Mouse (Mus musculus) midbrain, embryonic 14.5 days (tissue): ENCODE data around the gene Tomm34. TPM values are rescaled to one million over a fixed set of nuclear protein-coding genes. Genes with fewer than 3 reads are reported as not detected.

ENCODE experiments used
- ATAC-seq: fragments of 200-750 bp; cut with Nextera tagmentation; 2 replicates; pipeline ENCODE4 v1.8.0; 2017; ENCODE audit warnings: moderate number of reproducible peaks, moderate library complexity; ENCODE audit not compliant: low FRiP score, low TSS enrichment
- DNase-seq: peaks from one replicate; pipeline ENCODE4 v3.0.0-alpha.2; 2015
- H3K27ac ChIP-seq: fragments of 300-500 bp; sonication (generic); replicated peaks from 2 replicates; pipeline ENCODE4 v1.5.1; 2014; ENCODE audit warnings: mild to moderate bottlenecking, low read depth, low read length, moderate library complexity
- H3K27me3 ChIP-seq: fragments of 300-500 bp; sonication (generic); 2 replicates; pipeline ENCODE4 v1.6.1; 2014; ENCODE audit warnings: low read length, control low read depth, mixed read lengths; ENCODE audit not compliant: control insufficient read depth, insufficient read depth
- H3K36me3 ChIP-seq: fragments of 300-500 bp; sonication (generic); 2 replicates; pipeline ENCODE4 v1.6.1; 2014; ENCODE audit warnings: low read length, control low read depth; ENCODE audit not compliant: control insufficient read depth, insufficient read depth
- H3K4me1 ChIP-seq: fragments of 300-500 bp; sonication (generic); 2 replicates; pipeline ENCODE4 v1.6.1; 2014; ENCODE audit warnings: mild to moderate bottlenecking, antibody characterized with exemption, low read length, control low read depth; ENCODE audit not compliant: control insufficient read depth, insufficient read depth
- H3K4me2 ChIP-seq: fragments of 300-500 bp; sonication (generic); 2 replicates; pipeline ENCODE4 v1.6.1; 2014; ENCODE audit warnings: mild to moderate bottlenecking, low read length, moderate library complexity
- H3K4me3 ChIP-seq: fragments of 300-500 bp; sonication (generic); replicated peaks from 2 replicates; pipeline ENCODE4 v1.5.1; 2014; ENCODE audit warnings: low read depth, low read length
- H3K9ac ChIP-seq: fragments of 300-500 bp; sonication (generic); replicated peaks from 2 replicates; pipeline ENCODE4 v1.6.1; 2014; ENCODE audit warnings: mild to moderate bottlenecking, low read length, moderate library complexity
- H3K9me3 ChIP-seq: fragments of 300-500 bp; sonication (generic); 2 replicates; pipeline ENCODE4 v1.6.1; 2016; ENCODE audit warnings: low read length, control low read depth, mixed read lengths; ENCODE audit not compliant: control insufficient read depth
- WGBS: fragments of 180-500 bp; shearing (Covaris S2); extraction: QIAGEN DNeasy Blood & Tissue Kit; methylation state at CpG from one replicate; pipeline ENCODE4 v1.1.7; 2014; 5-methylcytosine and 5-hydroxymethylcytosine counted together
- polyA plus RNA-seq: library from polyadenylated mRNA; unstranded; fragments of >200 nt; fragmentation: Nextera tagmentation; extraction: Ambion mirVana; gene quantifications from 2 replicates; pipeline ENCODE4 v1.2.1, GENCODE M21; 2014

Gene Tomm34
- polyA plus RNA-seq, 1 experiment from 2014 or later = 50.3 TPM

DNA sequence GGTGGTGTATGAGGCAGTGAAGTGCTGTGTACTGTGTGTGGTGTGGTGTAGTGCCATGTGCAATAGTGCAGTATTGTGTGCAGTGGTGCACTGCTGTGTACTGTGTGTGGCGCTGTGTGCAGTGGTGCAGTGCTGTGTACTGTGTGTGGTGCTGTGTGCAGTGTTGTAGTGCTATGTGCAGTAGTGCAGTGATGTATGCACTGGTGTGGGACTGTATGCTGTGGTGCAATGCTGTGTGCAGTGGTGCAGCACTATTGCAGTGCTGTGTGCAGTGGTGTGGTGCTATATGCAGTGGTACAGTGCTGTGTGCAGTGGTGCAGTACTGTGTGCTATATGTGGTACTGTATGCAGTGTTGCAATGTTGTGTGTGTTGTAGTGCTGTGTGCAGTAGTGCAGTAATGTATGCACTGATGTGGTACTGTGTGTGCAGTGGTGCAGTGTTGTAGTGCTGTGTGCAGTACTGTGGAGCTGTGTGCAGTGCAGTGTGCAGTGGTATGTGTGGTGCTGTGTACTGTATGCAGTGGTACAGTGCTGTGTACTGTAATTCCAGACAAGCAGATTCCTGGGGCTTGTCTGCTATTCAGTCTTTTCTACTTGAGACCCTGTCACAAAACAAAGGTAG lies 32.5 kb downstream of the Tomm34 start:
- peak; percentile 40; the same call in 1 of the 2 replicates for ATAC-seq
- WGBS = 96% methylated on average over 1 of the region's 1 CpGs

DNA sequence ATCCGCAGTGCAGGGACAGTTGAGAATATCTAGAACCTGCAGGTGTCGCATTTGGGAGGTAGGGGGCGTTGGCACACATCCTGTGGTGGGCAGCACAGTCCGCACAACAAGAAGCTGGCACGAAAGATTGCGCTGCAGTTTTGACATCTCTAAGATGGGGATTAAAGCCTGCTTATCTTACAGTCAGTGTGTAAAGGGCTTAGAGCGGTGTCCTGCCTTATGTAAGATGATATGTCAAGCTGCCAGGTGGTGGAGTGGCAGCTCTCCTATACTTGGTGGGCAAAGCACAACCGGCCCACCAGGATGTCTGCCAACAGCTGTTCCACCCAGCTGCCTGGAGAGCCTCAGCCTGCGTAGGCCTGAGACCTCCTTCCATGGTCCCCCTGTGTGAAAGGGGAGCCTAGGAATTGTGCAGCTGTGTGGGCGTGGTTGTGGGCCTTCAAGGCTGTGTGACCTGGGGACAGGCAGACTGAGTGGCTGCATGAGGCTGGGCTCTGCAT lies 34.4 kb downstream of the Tomm34 start:
- 51% methylated on average over 10 of the region's 10 CpGs for WGBS
- no peak overlapping the region for H3K27ac ChIP-seq
- no peaks in the 10 kb centered on the region for H3K27me3 ChIP-seq
- no peak overlapping the region for H3K4me2 ChIP-seq
- ATAC-seq (no peak), DNase-seq (peak; percentile 22)
- no peak overlapping the region for H3K9ac ChIP-seq
- H3K9me3 ChIP-seq = no peaks in the 10 kb centered on the region
- no peak overlapping the region for H3K4me3 ChIP-seq
- no peaks in the 10 kb centered on the region for H3K4me1 ChIP-seq
- no peaks in the 10 kb centered on the region for H3K36me3 ChIP-seq

More for the DNA sequence above, 32.5 kb downstream of the Tomm34 start:
- Histone ChIP-seq H3K4me1 (no peaks in the 10 kb centered on the region), H3K4me3 (no peak overlapping the region), H3K36me3 (no peaks in the 10 kb centered on the region), H3K27me3 (no peaks in the 10 kb centered on the region), H3K9ac (no peak overlapping the region), H3K4me2 (no peak overlapping the region), H3K9me3 (no peaks in the 10 kb centered on the region), H3K27ac (no peak overlapping the region)
- DNase-seq = no peak

GRCm38 (mm10) chr2:164032973-164033372 lies 38.0 kb downstream of the Tomm34 start:
- WGBS = 91% methylated on average over 3 of the region's 3 CpGs
- no peaks in the 10 kb centered on the region for H3K4me1 ChIP-seq
- ATAC-seq = no peak

DNA sequence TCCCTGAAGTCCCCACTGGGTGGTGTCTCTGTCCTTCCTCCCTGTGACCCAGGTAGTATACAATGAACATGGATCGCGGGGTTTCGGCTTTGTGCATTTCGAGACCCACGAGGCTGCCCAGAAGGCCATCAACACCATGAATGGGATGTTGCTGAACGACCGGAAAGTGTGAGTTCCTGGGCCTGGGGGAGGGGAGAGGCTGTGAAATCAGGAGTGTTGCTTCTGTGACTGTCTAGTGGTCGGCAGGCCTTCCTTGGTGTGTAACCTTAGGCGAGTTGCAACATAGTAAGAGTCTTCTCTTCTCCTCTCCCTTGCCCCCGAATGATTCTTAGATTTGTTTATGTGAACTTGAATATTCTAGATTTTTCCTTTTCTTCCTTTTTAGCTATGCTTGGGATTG lies 39.8 kb downstream of the Tomm34 start:
- no peak overlapping the region for H3K9ac ChIP-seq
- no peaks in the 10 kb centered on the region for H3K36me3 ChIP-seq
- no peaks in the 10 kb centered on the region for H3K4me1 ChIP-seq
- no peaks in the 10 kb centered on the region for H3K9me3 ChIP-seq
- H3K27me3 ChIP-seq = no peaks in the 10 kb centered on the region
- no peak overlapping the region for H3K27ac ChIP-seq
- no peak for ATAC-seq
- no peak for DNase-seq
- 86% methylated on average over 10 of the region's 10 CpGs for WGBS
- H3K4me2 ChIP-seq = no peak overlapping the region
- no peak overlapping the region for H3K4me3 ChIP-seq

More at GRCm38 (mm10) chr2:164032973-164033372, 38.0 kb downstream of the Tomm34 start:
- Histone ChIP-seq H3K36me3 (no peaks in the 10 kb centered on the region), H3K27me3 (no peaks in the 10 kb centered on the region), H3K9ac (no peak overlapping the region), H3K27ac (no peak overlapping the region), H3K4me3 (no peak overlapping the region), H3K4me2 (no peak overlapping the region), H3K9me3 (no peaks in the 10 kb centered on the region)
- no peak for DNase-seq

- ATAC-seq = no peak
These were observed 45.8 kb downstream of the Tomm34 start, which contains the start of gene Pabpc1l for GRCm38 (mm10) chr2:164025150-164025549. Gene Pabpc1l, plus strand, starts transcription at chr2:164025450.

GRCm38 (mm10) chr2:164022104-164022503 lies 48.9 kb downstream of the Tomm34 start:
- H3K36me3 ChIP-seq = peaks cover 28% of the 10 kb centered on the region
- H3K4me2 ChIP-seq = no peak overlapping the region
- H3K4me1 ChIP-seq = no peaks in the 10 kb centered on the region
- DNase-seq = no peak
- H3K27ac ChIP-seq = no peak overlapping the region
- H3K27me3 ChIP-seq = no peaks in the 10 kb centered on the region
- no peak for ATAC-seq
- no peaks in the 10 kb centered on the region for H3K9me3 ChIP-seq
- 57% methylated on average over 2 of the region's 2 CpGs for WGBS
- no peak overlapping the region for H3K9ac ChIP-seq
- no peak overlapping the region for H3K4me3 ChIP-seq

More at GRCm38 (mm10) chr2:164025150-164025549, 45.8 kb downstream of the Tomm34 start, which contains the start of gene Pabpc1l:
- WGBS = 88% methylated on average over 16 of the region's 16 CpGs
- Histone ChIP-seq H3K4me1 (no peaks in the 10 kb centered on the region), H3K27me3 (no peaks in the 10 kb centered on the region), H3K9ac (no peak within 1 kb of the TSS), H3K4me2 (no peak within 1 kb of the TSS), H3K4me3 (no peak within 1 kb of the TSS), H3K36me3 (no peaks in the 10 kb centered on the region; the same call in 1 of the 2 replicates), H3K27ac (no peak within 1 kb of the TSS), H3K9me3 (no peaks in the 10 kb centered on the region)
- DNase-seq = no peak

- Histone ChIP-seq H3K36me3 (peaks cover 50% of the 10 kb centered on the region), H3K4me3 (no peak overlapping the region), H3K9me3 (no peaks in the 10 kb centered on the region), H3K27me3 (no peaks in the 10 kb centered on the region), H3K9ac (no peak overlapping the region), H3K4me2 (no peak overlapping the region), H3K4me1 (no peaks in the 10 kb centered on the region), H3K27ac (no peak overlapping the region)
- DNase-seq = no peak
- no peak for ATAC-seq
- WGBS = 94% methylated on average over 4 of the region's 4 CpGs
These were observed 51.0 kb downstream of the Tomm34 start for GRCm38 (mm10) chr2:164019943-164020342.

DNA sequence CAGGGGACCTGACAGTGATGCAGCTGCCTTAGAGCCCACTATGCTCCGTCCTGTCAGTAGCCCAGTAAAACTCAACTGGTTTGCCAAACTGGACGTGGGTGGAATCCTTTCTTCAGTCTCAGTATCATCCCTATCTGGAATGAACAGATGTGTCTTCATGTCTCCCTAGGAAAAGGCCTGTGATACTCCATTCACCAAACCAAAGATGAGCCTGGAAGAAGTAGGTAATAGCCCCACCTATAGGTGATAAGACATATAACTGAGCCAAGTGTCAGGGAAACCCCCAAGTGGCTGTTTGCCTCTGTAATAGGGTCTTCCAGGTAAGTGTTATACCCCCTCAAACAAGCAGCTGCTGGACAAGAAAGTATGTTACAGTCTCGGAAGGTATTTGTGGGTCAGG lies 52.1 kb downstream of the Tomm34 start:
- H3K4me1 ChIP-seq = no peaks in the 10 kb centered on the region

GRCm38 (mm10) chr2:164015304-164015703 lies 55.7 kb downstream of the Tomm34 start:
- Histone ChIP-seq H3K36me3 (peaks cover 86% of the 10 kb centered on the region), H3K4me3 (no peak overlapping the region), H3K4me1 (no peaks in the 10 kb centered on the region), H3K9ac (no peak overlapping the region), H3K4me2 (no peak overlapping the region), H3K27ac (no peak overlapping the region), H3K27me3 (no peaks in the 10 kb centered on the region), H3K9me3 (no peaks in the 10 kb centered on the region)
- ATAC-seq = no peak
- WGBS = 93% methylated on average over 16 of the region's 16 CpGs
- DNase-seq = no peak

More for the DNA sequence above, 52.1 kb downstream of the Tomm34 start:
- Histone ChIP-seq H3K9ac (no peak overlapping the region), H3K9me3 (no peaks in the 10 kb centered on the region), H3K4me2 (no peak overlapping the region), H3K27me3 (no peaks in the 10 kb centered on the region), H3K4me3 (no peak overlapping the region), H3K27ac (no peak overlapping the region), H3K36me3 (peaks cover 59% of the 10 kb centered on the region)
- peak; percentile 25 for DNase-seq
- WGBS = 91% methylated on average over 3 of the region's 3 CpGs
- ATAC-seq = no peak
